Mouse (Mus musculus) limb, embryonic 12.5 days (tissue): Measurements from ENCODE around the gene Dhcr24. TPM values are rescaled to one million over a fixed set of nuclear protein-coding genes. Genes with fewer than 3 reads are reported as not detected.

Experiments used
- ATAC-seq: fragments of 200-750 bp; cut with Nextera tagmentation; 2 replicates; pipeline ENCODE4 v1.8.0; 2017; ENCODE audit warnings: low read depth, moderate TSS enrichment; ENCODE audit not compliant: insufficient number of reproducible peaks, insufficient read depth, low FRiP score, low TSS enrichment
- H3K27ac ChIP-seq: fragments of 300-500 bp; sonication (generic); 2 replicates; pipeline ENCODE4 v1.5.1; 2016; ENCODE audit warnings: mild to moderate bottlenecking, moderate library complexity
- H3K27me3 ChIP-seq: fragments of 300-500 bp; sonication (generic); 2 replicates; pipeline ENCODE4 v1.6.1; 2016; ENCODE audit warnings: mild to moderate bottlenecking, moderate library complexity
- H3K36me3 ChIP-seq: fragments of 300-500 bp; sonication (generic); 2 replicates; pipeline ENCODE4 v1.6.1; 2016; ENCODE audit warnings: mild to moderate bottlenecking, moderate library complexity
- H3K4me1 ChIP-seq: fragments of 300-500 bp; sonication (generic); replicated peaks from 2 replicates; pipeline ENCODE4 v1.6.1; 2016
- H3K4me2 ChIP-seq: fragments of 300-500 bp; sonication (generic); 2 replicates; pipeline ENCODE4 v1.6.1; 2016; ENCODE audit warnings: mild to moderate bottlenecking, moderate library complexity
- H3K4me3 ChIP-seq: fragments of 300-500 bp; sonication (generic); replicated peaks from 2 replicates; pipeline ENCODE4 v1.5.1; 2016; ENCODE audit warnings: mild to moderate bottlenecking
- H3K9ac ChIP-seq: fragments of 300-500 bp; sonication (generic); replicated peaks from 2 replicates; pipeline ENCODE4 v1.6.1; 2016; ENCODE audit warnings: mild to moderate bottlenecking, moderate library complexity
- H3K9me3 ChIP-seq: fragments of 300-500 bp; sonication (generic); 2 replicates; pipeline ENCODE4 v1.6.1; 2016; ENCODE audit warnings: mild to moderate bottlenecking, moderate library complexity
- WGBS: fragments of 180-500 bp; shearing (Covaris S2); methylation state at CpG from one replicate; pipeline ENCODE4 v1.1.7; 2016; 5-methylcytosine and 5-hydroxymethylcytosine counted together
- polyA plus RNA-seq: library from polyadenylated mRNA; unstranded; fragments of >200 nt; fragmentation: Nextera tagmentation; extraction: Ambion mirVana; gene quantifications from 2 replicates; pipeline ENCODE4 v1.2.1, GENCODE M21; 2016

The Dhcr24 gene
- polyA plus RNA-seq, 1 experiment from 2014 or later, result 6.6 TPM

DNA sequence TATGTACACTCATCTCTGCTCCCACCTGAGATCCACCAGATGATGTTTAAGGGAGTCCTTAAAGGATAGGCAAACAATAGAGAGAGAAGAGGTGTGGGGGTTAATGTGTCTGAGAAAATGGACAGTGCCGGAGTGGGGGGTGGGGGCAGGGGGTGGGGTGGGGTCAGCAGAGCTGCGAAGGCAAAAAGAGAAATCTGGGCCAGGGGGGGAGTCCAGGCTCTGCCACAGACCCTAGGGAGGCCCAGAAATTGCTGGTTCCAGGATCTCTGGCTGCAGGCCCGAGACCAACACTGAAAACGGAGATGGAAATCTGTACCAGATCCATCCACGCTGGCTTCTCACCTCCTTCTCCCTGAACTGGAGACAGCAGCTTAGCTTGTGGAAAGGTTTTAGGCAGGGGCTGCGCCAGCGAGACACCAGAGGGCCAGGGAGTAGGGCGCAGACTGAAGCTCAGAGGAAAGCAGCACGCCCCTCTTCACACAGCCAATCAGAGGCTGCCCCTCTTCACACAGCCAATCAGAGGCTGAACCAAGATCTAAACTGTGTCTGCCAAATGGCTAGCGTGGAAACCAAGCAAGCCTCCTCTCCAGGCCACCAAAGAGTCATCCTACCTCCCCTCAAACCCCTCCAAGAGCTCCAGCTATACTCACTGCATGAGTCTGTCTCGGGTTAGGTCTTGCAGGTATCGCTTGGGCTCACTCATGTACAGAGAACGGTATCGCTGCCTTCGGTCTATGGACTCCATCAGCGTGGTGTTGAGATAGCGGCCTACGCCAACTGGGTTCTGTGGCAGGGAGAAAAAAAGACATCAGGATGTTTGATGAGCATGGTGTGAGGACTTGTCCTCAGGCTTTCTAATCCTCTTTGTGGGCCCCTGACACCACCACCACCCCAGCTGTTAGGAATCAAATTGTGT is 46.1 kb downstream of the Dhcr24 start:
- Histone ChIP-seq H3K27me3 (no peaks in the 10 kb centered on the region), H3K36me3 (no peaks in the 10 kb centered on the region), H3K4me3 (0 out of 2 replicates have a peak overlapping the region, but pooled peaks have one; percentile 11), H3K27ac (no peak overlapping the region), H3K9ac (peak overlapping the region; percentile 18; the same call in 1 of the 2 replicates), H3K9me3 (no peaks in the 10 kb centered on the region), H3K4me2 (peak overlapping the region; percentile 42), H3K4me1 (no peaks in the 10 kb centered on the region)
- WGBS, result 43% methylated on average over 18 of the region's 18 CpGs
- ATAC-seq, result peak; percentile 76

GRCm38 (mm10) chr4:106607905-106608304 is 47.1 kb downstream of the Dhcr24 start:
- no peak overlapping the region for H3K4me3 ChIP-seq
- no peaks in the 10 kb centered on the region for H3K9me3 ChIP-seq
- ATAC-seq, result no peak
- H3K9ac ChIP-seq, result no peak overlapping the region
- no peaks in the 10 kb centered on the region for H3K36me3 ChIP-seq
- no peak overlapping the region for H3K4me2 ChIP-seq
- WGBS, result 82% methylated on average over 1 of the region's 1 CpGs
- no peak overlapping the region for H3K27ac ChIP-seq
- H3K27me3 ChIP-seq, result no peaks in the 10 kb centered on the region
- no peaks in the 10 kb centered on the region for H3K4me1 ChIP-seq

GRCm38 (mm10) chr4:106613105-106613504 is 52.3 kb downstream of the Dhcr24 start:
- 77% methylated on average over 8 of the region's 8 CpGs for WGBS
- Histone ChIP-seq H3K36me3 (no peaks in the 10 kb centered on the region), H3K4me3 (no peak overlapping the region), H3K9ac (no peak overlapping the region), H3K27me3 (peaks cover 14% of the 10 kb centered on the region), H3K4me1 (peaks cover 10% of the 10 kb centered on the region), H3K4me2 (no peak overlapping the region), H3K9me3 (no peaks in the 10 kb centered on the region), H3K27ac (no peak overlapping the region)
- no peak for ATAC-seq

DNA sequence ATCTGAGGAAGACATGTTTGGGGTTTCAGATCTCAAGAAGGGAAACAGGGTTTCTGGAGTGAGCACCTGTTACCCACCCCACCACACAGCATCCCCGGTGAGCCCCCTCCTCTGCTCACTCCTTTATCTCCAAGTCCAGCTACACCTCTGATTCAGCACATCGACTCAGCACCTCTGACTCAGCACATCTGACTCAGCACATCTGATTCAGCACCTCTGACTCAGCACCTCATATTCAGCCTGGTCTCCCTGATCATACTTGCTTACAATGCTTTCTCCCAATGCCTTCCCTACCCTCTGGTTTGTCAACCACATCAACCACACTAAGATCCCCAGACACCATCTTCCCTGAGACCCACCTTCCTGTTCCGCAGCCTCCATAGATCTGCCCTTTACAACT is 52.7 kb downstream of the Dhcr24 start:
- Histone ChIP-seq H3K4me2 (no peak overlapping the region), H3K4me3 (no peak overlapping the region), H3K36me3 (no peaks in the 10 kb centered on the region), H3K4me1 (peaks cover 10% of the 10 kb centered on the region), H3K27ac (peak overlapping the region; percentile 4; the same call in 1 of the 2 replicates), H3K9me3 (no peaks in the 10 kb centered on the region), H3K9ac (no peak overlapping the region), H3K27me3 (peaks cover 14% of the 10 kb centered on the region)
- WGBS, result 86% methylated on average over 3 of the region's 3 CpGs
- ATAC-seq, result no peak

DNA sequence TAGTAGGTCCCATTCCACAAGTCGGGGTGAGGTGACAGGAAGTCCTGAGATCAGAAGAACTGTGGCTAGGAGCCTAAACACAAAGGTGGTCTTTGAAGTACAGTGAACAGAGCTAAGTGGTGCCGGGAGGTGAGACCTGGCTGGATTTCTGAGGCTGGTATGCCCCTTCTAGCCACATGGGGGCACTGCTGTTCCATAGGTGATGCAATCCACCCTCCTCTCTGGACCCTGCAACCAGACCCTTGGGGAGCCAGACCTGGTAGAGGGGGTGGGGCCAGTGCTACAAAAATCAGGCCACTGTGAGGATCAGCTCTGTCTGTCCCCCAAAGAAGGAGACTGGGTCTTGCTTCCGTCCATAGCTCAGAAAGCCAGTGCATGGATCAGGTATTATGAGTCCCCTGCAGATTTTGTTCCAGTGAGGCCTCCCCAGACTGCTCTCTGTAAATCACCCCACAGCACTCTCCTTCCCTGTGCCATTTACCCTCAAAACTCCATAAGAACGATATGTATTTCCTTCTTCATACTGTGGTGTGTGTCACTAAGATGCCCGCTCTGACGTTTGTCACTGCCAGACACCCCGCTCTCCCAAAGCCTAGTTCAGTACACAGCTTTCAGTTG is 53.5 kb downstream of the Dhcr24 start:
- ATAC-seq, result peak; percentile 58; the same call in 1 of the 2 replicates
- Histone ChIP-seq H3K9ac (no peak overlapping the region), H3K4me2 (no peak overlapping the region), H3K9me3 (no peaks in the 10 kb centered on the region), H3K4me3 (no peak overlapping the region), H3K36me3 (no peaks in the 10 kb centered on the region), H3K4me1 (peaks cover 10% of the 10 kb centered on the region), H3K27me3 (peaks cover 19% of the 10 kb centered on the region), H3K27ac (peak overlapping the region; percentile 4; the same call in 1 of the 2 replicates)
- WGBS, result 41% methylated on average over 7 of the region's 7 CpGs

- Histone ChIP-seq H3K36me3 (no peaks in the 10 kb centered on the region), H3K9me3 (no peaks in the 10 kb centered on the region), H3K4me2 (no peak overlapping the region), H3K9ac (no peak overlapping the region), H3K27me3 (peaks cover 24% of the 10 kb centered on the region), H3K4me3 (no peak overlapping the region), H3K27ac (no peak overlapping the region), H3K4me1 (peaks cover 10% of the 10 kb centered on the region)
- 77% methylated on average over 9 of the region's 9 CpGs for WGBS
- ATAC-seq, result no peak
Measured at GRCm38 (mm10) chr4:106614881-106615280, 54.0 kb downstream of the Dhcr24 start.

DNA sequence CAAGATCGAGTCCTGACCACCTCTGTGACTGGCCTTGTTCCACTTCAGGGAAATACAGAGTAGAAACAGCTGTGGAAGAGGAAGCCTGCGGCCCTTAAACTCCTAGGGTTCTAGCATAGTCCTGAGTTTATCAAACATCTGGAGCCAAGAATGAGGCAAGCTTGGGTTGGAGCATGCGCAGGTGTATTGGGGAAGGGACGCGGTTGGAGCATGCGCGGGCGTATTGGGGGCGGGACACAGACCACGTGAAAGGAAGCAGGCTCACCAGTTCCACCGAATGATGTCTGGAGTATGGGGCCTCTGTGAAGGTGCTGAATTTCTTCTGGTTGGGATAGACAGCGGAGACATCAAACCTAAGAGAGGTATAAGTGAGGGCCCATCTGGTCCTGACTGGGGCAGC is 54.8 kb downstream of the Dhcr24 start:
- Histone ChIP-seq H3K4me3 (no peak overlapping the region), H3K9me3 (no peaks in the 10 kb centered on the region), H3K4me1 (peaks cover 10% of the 10 kb centered on the region), H3K27me3 (peaks cover 27% of the 10 kb centered on the region), H3K9ac (no peak overlapping the region), H3K27ac (no peak overlapping the region), H3K4me2 (no peak overlapping the region), H3K36me3 (no peaks in the 10 kb centered on the region)
- ATAC-seq, result no peak
- WGBS, result 77% methylated on average over 12 of the region's 12 CpGs

GRCm38 (mm10) chr4:106617056-106617455 is 56.2 kb downstream of the Dhcr24 start, which contains the start of gene Lexm:
Gene Lexm (minus strand): TSS chr4:106617241.
- whole genome bisulfite sequencing, result 1% methylated on average over 19 of the region's 19 CpGs
- peaks cover 10% of the 10 kb centered on the region for H3K4me1 ChIP-seq
- no peak within 1 kb of the TSS for H3K27ac ChIP-seq
- no peaks in the 10 kb centered on the region for H3K9me3 ChIP-seq
- H3K36me3 ChIP-seq, result no peaks in the 10 kb centered on the region
- H3K4me3 ChIP-seq, result 0 out of 2 replicates have a peak within 1 kb of the TSS, but pooled peaks have one; percentile 2
- ATAC-seq, result no peak
- H3K4me2 ChIP-seq, result peak within 1 kb of the TSS; percentile 45
- peaks cover 40% of the 10 kb centered on the region for H3K27me3 ChIP-seq
- H3K9ac ChIP-seq, result no peak within 1 kb of the TSS

DNA sequence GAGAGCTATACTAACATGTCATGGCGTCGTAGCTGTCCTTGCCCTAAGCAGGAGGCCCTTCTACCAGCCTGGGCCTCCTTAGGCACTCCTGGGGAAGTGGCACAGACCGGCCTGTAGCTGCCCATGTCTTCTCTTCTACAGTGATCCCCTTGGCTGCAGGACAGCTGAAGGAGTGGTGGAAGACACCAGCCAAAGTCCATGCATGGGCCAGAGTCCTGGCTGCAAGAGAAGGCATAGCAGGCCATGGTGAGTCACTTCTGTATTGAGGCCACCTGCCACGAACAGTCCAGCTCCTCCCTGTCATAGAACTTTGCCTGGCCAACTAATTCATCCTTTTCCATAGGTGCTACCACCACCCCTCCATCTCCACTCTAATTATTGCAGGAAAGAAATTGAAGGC is 58.1 kb downstream of the Dhcr24 start:
- ATAC-seq, result no peak
- Histone ChIP-seq H3K27ac (no peak overlapping the region), H3K4me2 (no peak overlapping the region), H3K4me1 (peaks cover 15% of the 10 kb centered on the region), H3K9ac (no peak overlapping the region), H3K4me3 (no peak overlapping the region), H3K27me3 (peaks cover 58% of the 10 kb centered on the region), H3K36me3 (no peaks in the 10 kb centered on the region), H3K9me3 (no peaks in the 10 kb centered on the region)
- WGBS, result 88% methylated on average over 4 of the region's 4 CpGs

DNA sequence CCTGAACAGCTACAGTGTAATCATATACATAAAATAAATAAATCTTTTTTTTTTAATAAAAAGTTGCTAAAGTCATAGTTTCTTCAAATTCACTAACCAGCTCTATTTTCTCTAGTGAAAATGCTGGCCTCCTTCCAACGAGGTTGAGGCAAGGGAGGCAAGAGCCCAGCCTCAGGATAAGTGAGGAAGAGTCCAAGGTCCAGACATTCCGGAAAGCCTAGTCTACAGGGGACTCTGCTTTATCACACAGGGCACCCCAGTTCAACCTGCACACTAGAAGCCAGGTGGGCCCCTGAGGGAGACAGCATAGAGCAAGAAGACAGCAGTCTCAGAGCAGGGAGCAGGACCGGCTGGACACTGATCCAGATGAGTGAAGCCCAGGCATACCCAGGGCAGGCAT is 60.6 kb downstream of the Dhcr24 start:
- H3K4me2 ChIP-seq, result no peak overlapping the region
- H3K9ac ChIP-seq, result no peak overlapping the region
- H3K36me3 ChIP-seq, result no peaks in the 10 kb centered on the region
- H3K27me3 ChIP-seq, result peaks cover 76% of the 10 kb centered on the region
- no peak overlapping the region for H3K27ac ChIP-seq
- H3K4me3 ChIP-seq, result no peak overlapping the region
- peaks cover 18% of the 10 kb centered on the region for H3K4me1 ChIP-seq
- no peaks in the 10 kb centered on the region for H3K9me3 ChIP-seq
- ATAC-seq, result no peak
- WGBS, result 64% methylated on average over 3 of the region's 3 CpGs

DNA sequence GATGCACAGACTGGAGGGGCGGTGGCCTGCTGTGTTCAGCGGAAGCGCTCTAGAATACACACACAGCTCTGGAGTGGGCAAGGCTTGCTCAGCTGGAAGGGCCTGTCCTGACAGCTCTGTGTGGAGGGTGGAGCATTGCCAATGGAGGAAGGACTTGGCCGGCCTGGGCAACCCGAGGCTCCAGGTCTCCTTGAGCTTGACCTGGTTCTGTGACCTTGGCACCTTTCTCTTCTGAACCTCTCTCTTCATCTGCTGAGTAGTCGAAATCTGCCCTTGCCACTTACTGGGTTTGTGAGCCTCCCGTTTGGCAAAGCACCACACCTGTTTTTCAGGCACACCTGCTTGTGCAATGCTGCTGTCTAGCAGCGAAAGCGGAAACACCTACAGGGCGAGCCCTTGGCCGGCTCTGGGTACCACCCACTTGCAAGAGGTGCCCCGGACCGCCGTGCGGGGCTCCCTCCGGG is 61.2 kb downstream of the Dhcr24 start, which contains the start of gene Ttc22:
Gene Ttc22 (plus strand): TSS at position 403 of the 464 bp plus-strand sequence.
- Histone ChIP-seq H3K4me2 (peak within 1 kb of the TSS; percentile 36), H3K27ac (no peak within 1 kb of the TSS), H3K36me3 (no peaks in the 10 kb centered on the region), H3K9ac (no peak within 1 kb of the TSS), H3K9me3 (no peaks in the 10 kb centered on the region), H3K4me1 (peaks cover 18% of the 10 kb centered on the region), H3K4me3 (peak within 1 kb of the TSS; percentile 6; the same call in 1 of the 2 replicates), H3K27me3 (peaks cover 72% of the 10 kb centered on the region)
- no peak for ATAC-seq
- 26% methylated on average over 16 of the region's 16 CpGs for WGBS
